Mouse (Mus musculus): Measurements from ENCODE around the gene Tnik.

Gene Tnik

GRCm38 (mm10) chr3:28713913-28714698, 451.1 kb downstream of the Tnik start:
- no peak for DNase-seq (ENCODE audit: low spot score)

DNA sequence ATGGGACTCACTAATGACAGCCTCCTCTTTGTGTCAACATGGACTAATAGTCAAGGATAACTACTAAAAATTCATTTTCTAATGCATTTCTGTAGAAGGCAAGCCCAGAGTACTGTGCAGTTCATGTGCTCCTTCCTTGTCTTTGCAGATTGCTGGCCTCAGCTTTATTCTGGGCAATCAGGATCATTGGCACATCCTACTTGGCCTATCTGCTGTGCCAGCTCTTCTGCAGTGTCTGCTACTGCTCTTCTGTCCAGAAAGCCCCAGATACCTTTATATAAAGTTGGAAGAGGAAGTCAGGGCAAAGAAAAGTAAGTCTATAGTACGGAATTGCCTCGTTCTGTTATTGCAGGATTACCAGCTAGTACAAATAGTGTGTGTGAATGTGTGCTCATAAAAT, 455.5 kb downstream of the Tnik start:
- no peak for DNase-seq (ENCODE audit: low spot score)

- no peak for DNase-seq (ENCODE audit: low spot score)
Measured at GRCm38 (mm10) chr3:28721218-28721617, 458.2 kb downstream of the Tnik start.

DNA sequence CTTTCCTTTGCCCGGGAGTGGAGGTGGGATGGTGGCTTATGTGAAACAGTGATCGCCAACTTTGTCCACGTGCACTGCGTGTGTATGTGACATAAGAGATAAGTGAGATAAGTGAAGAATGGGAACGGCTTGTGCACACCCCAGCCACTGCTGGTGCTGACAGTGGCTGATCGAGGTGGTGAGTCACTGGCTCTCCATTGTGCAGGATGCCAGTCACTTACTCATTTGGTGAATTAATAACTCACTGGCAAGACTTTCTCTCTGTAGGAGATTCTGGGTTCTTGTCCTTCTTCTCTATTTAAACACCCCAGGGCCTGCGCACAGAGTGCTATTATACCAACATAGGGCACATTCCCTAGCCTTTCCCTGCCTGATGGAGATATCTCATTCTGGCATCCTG, 458.8 kb downstream of the Tnik start:
- DNase-seq (ENCODE audit: low spot score), result no peak

GRCm38 (mm10) chr3:28722531-28722930, 459.5 kb downstream of the Tnik start:
- no peak for DNase-seq (ENCODE audit: low spot score)

GRCm38 (mm10) chr3:28723534-28723933, 460.5 kb downstream of the Tnik start:
- DNase-seq (ENCODE audit: low spot score), result no peak

- DNase-seq (ENCODE audit: low spot score), result no peak
Measured at GRCm38 (mm10) chr3:28725203-28725602, 462.2 kb downstream of the Tnik start.
